Mouse (Mus musculus) olfactory bulb, adult 2 months (tissue): ENCODE results near the gene Copa. TPM values are rescaled to one million over a fixed set of nuclear protein-coding genes. Genes with fewer than 3 reads are reported as not detected.

Experiments used
- H3K27ac ChIP-seq: fragments of 200-500 bp; 2 replicates; pipeline ENCODE4 v1.5.1; 2012; ENCODE audit warnings: low read depth, low read length; ENCODE audit not compliant: insufficient read depth
- H3K4me1 ChIP-seq: fragments of 200-500 bp; 2 replicates; pipeline ENCODE4 v1.6.1; 2012; ENCODE audit warnings: low read length; ENCODE audit not compliant: control insufficient read depth, insufficient read depth
- H3K4me3 ChIP-seq: fragments of 200-500 bp; 2 replicates; pipeline ENCODE4 v1.5.1; 2012; ENCODE audit warnings: mild to moderate bottlenecking, low read depth, low read length, moderate library complexity; ENCODE audit not compliant: insufficient read depth
- CTCF ChIP-seq: fragments of 200-500 bp; IDR thresholded peaks from 2 replicates; pipeline ENCODE4 v1.5.1; 2012; ENCODE audit warnings: low read depth, mild to moderate bottlenecking, low read length, moderate library complexity; ENCODE audit not compliant: insufficient read depth
- POLR2A ChIP-seq: fragments of 200-500 bp; IDR thresholded peaks from 2 replicates; pipeline ENCODE4 v1.6.1; 2012; ENCODE audit warnings: mild to moderate bottlenecking, low read depth, low read length, moderate library complexity; ENCODE audit not compliant: insufficient read depth
- WGBS: fragments of 180-500 bp; shearing (Covaris S2); methylation state at CpG from one replicate; pipeline ENCODE4 v1.1.7; 2018; 5-methylcytosine and 5-hydroxymethylcytosine counted together
- polyA plus RNA-seq: library from polyadenylated mRNA; stranded (reverse); fragments of >200 nt; gene quantifications from 2 replicates; pipeline ENCODE4 v1.2.4, GENCODE M21; 2012; ENCODE audit warnings: low replicate concordance; ENCODE audit not compliant: missing spikeins, insufficient read depth, insufficient read length

The Copa gene
- polyA plus RNA-seq, 1 experiment, result 120 TPM

DNA sequence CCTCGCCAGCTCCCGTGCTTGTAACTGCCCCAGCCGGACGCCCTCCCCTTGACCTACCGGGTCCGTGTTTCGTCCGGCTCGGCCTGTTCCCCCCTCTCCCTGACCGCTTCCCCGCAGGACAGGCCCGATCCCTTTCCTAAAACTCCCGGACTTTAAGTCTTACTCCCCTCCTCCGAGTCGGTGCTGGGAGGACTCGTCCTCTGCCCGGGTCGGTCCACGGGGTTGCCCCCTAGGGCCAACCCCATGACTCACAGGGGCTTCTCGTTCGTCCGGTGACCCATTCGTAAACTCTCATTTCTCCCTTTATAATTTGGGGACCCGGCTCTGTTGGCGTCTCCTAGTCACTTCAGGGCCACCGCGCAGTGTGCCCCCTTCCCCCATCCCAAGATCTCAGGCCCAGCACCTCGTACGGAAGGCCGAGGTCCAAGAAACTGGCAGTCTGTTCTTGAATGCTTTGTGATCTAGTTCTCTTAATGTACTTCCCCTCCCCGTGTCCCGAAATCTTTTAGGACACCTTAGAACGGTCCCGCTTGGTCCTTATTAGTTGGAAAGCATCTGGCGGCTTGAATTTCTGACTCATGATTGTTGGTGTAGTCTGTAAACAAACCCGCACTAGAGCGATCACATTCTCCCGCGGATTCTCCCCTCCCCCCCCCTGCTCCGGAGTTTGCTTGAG, 66.1 kb downstream of the Copa start:
- H3K27ac ChIP-seq, result peak overlapping the region; percentile 90
- no peak for TF ChIP-seq POLR2A
- peak; percentile 9; the same call in 1 of the 2 replicates for TF ChIP-seq CTCF
- H3K4me1 ChIP-seq, result peaks cover 3% of the 10 kb centered on the region; the same call in 1 of the 2 replicates
- H3K4me3 ChIP-seq, result peak overlapping the region; percentile 94
- WGBS, result under 1% methylated on average over 40 of the region's 40 CpGs

DNA sequence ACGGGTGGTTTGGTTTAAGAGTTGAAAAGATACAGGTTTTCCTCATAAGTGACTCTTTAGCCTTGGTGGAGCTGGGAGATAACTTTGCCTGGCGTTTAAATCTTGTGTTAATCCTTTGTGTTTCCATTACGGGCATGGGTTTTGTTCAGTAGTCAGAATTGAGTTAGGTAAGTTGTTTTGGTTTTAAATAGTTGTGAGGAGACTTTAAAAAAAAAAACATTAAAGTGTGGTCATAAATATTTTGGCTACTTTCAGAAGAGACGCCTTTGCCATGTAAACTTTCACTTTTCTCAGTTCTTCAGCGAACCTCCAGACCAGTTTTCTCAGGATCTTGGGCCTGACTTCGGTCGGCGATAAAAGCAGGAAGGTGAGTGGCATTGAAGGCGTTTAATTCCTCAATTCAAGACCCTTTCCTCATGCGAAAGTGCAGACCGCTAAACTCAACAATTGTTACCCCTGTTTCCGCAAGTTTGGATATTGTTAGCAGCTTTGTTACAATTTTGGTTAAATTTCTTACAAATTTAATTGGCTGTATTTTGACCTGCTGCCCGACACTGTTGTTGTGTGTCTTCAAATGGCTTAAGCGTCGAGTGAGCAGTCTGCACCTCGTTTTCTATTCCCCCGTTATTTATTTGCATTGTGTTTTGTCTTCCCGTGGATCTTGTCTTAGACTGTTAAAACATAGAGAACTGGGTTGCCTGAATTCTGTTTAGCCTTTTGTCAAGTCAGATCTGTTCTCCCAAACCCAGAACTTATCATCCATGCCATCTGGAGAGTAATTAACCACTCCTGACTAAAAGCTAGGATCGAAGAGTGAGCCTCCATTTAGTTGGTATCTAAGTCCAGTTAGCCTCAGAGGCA, 66.9 kb downstream of the Copa start:
- TF ChIP-seq CTCF (no peak), POLR2A (no peak)
- peaks cover 3% of the 10 kb centered on the region; the same call in 1 of the 2 replicates for H3K4me1 ChIP-seq
- 7% methylated on average over 19 of the region's 19 CpGs for WGBS
- H3K27ac ChIP-seq, result no peak overlapping the region; the same call in 1 of the 2 replicates
- H3K4me3 ChIP-seq, result peak overlapping the region; percentile 94

DNA sequence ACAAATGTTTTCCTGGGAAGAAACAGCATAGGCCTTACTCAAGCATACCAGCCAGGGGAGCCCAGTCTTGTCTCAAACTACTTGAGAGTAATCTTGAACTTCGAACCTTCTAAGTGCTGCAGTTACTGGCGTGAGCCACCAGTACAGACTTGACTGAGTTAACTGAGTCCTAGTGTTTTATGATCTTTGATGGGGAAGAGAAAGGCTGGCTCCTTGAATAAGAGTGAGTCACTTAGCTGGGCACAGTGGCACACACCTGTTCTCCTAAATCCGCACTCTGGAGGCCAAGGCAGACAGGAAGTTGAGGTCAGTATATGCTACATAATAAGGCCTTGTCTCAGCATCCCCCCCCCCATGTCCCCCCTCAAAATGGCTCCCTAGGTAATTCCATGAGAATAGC, 72.2 kb downstream of the Copa start:
- H3K4me3 ChIP-seq, result no peak overlapping the region
- no peak overlapping the region for H3K27ac ChIP-seq
- 93% methylated on average over 3 of the region's 3 CpGs for WGBS
- TF ChIP-seq POLR2A, result no peak
- TF ChIP-seq CTCF, result no peak
- H3K4me1 ChIP-seq, result no peaks in the 10 kb centered on the region

DNA sequence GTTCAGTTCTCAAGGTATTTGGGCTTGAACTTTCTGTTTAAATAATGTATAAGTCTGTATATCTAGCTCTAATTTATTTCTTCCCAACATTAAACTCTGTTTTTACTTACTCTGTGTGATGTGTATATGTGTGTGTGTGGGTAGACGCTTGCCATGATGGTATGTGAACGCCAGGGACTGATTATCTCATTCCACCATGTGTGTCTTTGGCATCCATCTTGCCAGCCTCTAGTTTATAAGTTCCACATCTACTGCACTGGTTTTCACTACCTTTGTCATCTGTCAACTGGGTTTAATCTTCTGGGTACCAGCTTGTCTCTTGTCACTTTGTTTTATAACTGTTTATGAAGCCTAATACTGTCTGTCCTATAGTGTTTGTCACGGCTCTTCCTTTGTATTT, 73.2 kb downstream of the Copa start:
- Histone ChIP-seq H3K4me1 (no peaks in the 10 kb centered on the region), H3K27ac (no peak overlapping the region), H3K4me3 (no peak overlapping the region)
- no peak for TF ChIP-seq POLR2A
- TF ChIP-seq CTCF, result no peak
- 87% methylated on average over 3 of the region's 3 CpGs for WGBS

DNA sequence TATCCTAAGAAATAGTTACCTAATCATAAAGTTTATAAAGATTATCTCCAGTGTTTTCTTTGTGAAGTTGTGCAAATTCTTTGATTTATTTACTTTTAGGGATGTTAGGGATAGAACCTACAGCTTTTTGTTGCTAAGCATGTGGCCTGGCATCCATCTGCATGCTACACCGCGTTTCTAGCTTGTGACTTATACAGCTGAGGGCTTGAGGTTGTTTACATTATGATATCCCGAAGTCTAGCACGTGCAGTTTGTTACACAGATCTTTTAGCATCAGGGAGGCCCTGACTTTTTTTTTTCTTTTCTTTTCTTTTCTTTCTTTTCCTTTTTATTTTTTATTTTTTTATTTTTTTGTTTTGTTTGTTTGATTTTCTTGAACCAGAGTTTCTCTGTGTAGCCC, 77.6 kb downstream of the Copa start:
- TF ChIP-seq CTCF, result no peak
- TF ChIP-seq POLR2A, result no peak
- WGBS, result 62% methylated on average over 4 of the region's 4 CpGs
- H3K4me1 ChIP-seq, result no peaks in the 10 kb centered on the region
- H3K4me3 ChIP-seq, result no peak overlapping the region
- H3K27ac ChIP-seq, result no peak overlapping the region

DNA sequence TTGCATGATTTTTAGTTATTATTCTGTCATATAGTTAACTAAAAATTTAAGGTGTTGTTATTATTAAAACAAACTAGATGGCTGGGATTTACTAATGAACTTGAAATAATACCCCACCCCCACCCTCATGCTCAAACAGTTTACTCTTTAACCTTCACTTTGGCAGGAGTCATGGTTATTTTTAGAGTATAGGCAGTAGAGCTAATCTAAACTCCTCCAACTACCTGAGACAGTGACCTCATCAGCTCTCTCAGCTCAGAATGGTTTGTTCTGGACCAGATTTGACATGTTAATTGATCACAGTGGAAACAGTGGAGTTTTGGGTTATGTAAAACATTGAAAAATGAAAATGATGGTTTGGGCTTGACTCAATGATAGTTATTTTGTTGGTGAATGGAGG, 78.2 kb downstream of the Copa start:
- H3K27ac ChIP-seq, result no peak overlapping the region
- no peaks in the 10 kb centered on the region for H3K4me1 ChIP-seq
- H3K4me3 ChIP-seq, result no peak overlapping the region
- TF ChIP-seq CTCF (no peak), POLR2A (no peak)

DNA sequence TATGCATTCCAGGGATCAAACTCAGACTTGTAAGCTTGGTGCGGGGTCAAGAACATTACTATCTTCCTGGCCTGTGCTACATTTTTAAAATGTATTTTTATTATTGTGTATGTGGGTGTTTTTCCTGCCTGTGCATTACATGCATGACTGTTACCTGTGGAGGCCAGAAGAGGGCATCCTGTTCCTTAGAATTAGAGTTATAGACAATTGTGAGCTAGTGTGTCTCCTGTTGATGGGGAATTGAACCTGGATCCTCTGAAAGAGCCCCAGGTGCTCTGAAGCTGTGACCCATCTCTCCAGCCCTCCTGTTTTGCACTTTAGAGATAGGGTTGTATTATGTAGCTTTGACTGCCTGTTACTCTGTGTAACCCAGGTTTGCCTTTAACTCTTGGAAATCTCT, 79.7 kb downstream of the Copa start:
- H3K27ac ChIP-seq, result no peak overlapping the region
- H3K4me3 ChIP-seq, result no peak overlapping the region
- TF ChIP-seq POLR2A (no peak), CTCF (no peak)
- 95% methylated on average over 1 of the region's 1 CpGs for WGBS
- no peaks in the 10 kb centered on the region for H3K4me1 ChIP-seq

DNA sequence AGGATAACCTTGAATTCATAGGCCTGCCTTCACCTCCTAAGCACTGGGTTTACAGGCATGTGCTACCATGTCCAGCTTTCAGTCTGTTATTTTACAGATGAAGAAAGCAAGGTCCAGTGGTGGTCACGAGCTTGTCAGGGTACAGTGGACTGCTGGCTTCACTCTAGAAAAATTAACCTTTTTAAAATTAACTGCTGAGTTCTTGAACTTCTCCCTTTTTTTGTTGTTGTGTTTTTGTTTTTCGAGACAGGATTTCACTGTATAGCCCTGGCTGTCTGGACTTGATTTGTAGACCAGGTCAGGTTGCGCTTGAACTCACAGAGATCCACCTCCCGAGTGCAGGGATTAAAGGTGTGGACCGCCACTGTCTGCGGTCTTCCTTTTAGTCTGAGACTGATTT, 80.6 kb downstream of the Copa start:
- Histone ChIP-seq H3K27ac (no peak overlapping the region), H3K4me1 (no peaks in the 10 kb centered on the region), H3K4me3 (no peak overlapping the region)
- WGBS, result 90% methylated on average over 6 of the region's 6 CpGs
- no peak for TF ChIP-seq POLR2A
- no peak for TF ChIP-seq CTCF

DNA sequence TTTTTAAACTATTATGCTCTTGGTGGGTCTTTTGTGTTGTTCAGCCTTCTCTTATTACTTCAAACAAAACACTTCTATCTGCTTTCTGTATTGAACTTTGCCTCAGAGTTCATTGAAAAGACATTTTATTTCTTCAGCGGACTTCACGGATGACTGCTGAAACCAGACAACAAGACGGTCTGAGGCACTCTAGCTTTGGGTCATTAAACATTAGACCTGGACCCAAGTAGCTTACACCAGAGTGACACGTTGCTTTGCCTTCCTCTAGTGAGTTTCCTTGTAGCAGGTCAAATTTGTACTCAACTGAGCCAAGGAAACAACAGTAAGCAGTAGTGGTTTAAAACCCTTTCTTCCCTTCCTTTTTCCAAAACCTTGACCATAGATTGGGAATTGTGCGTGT, 85.6 kb downstream of the Copa start:
- WGBS, result 72% methylated on average over 5 of the region's 5 CpGs
- H3K27ac ChIP-seq, result no peak overlapping the region
- H3K4me1 ChIP-seq, result peaks cover 7% of the 10 kb centered on the region; the same call in 1 of the 2 replicates
- H3K4me3 ChIP-seq, result no peak overlapping the region
- TF ChIP-seq POLR2A, result no peak
- no peak for TF ChIP-seq CTCF
